Mouse (Mus musculus) megakaryocyte, embryonic 14.5 days (primary cell): Measurements from ENCODE around the gene Cbwd1.

Source experiments
- FLI1 ChIP-seq: IDR thresholded peaks from 2 replicates; pipeline ENCODE4 v1.6.1; 2012; ENCODE audit warnings: low read length, inconsistent platforms, mixed read lengths
- GATA1 ChIP-seq: IDR thresholded peaks from 3 replicates; pipeline ENCODE4 v1.6.1; 2012; ENCODE audit warnings: mixed read lengths, low read length, inconsistent platforms, borderline replicate concordance

DNA sequence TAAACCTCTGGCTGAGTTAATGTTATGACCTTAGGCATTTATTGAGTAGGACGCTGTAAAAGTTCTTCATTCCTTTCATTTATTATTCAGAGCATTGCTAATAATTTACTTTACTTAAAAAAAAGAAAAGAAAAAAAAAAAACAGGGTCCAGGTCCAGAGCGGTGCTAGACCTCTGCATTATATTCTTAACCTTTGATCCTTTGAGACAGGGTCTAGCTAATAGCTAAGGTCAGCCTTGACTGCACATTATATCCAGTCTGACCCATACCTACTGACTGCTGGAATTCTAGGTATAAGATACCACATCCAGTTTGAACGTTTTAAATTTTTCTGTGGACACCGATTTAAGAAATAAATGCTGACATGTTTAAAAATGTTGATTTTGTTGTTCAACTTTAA lies 21.6 kb upstream of the Cbwd1 start:
- TF ChIP-seq GATA1 (no peak), FLI1 (no peak)
